Mouse (Mus musculus): Measurements from ENCODE around the gene Tns3. TPM values are rescaled to one million over a fixed set of nuclear protein-coding genes. Genes with fewer than 3 reads are reported as not detected.

The Tns3 gene
- total and polyA plus RNA-seq, 2 experiments: 12.8 to 15.3 TPM

- Histone ChIP-seq H3K36me3 (ENCODE audit: control insufficient read depth, insufficient read depth, low read length) (no peaks in the 10 kb centered on the region), H3K79me2 (ENCODE audit: control insufficient read depth, insufficient read depth, low read length) (no peaks in the 10 kb centered on the region), H3K9ac (ENCODE audit: low read depth, low read length) (no peak overlapping the region), H3K27ac (replicated peaks; ENCODE audit: insufficient read depth, low read depth, low read length) (peak overlapping the region; percentile 29; the same call in 1 of the 2 replicates), H3K27me3 (ENCODE audit: control insufficient read depth, insufficient read depth, low read length) (no peaks in the 10 kb centered on the region), H3K4me3 (ENCODE audit: insufficient read depth, low read depth, low read length) (no peak overlapping the region), H3K4me1 (ENCODE audit: control insufficient read depth, insufficient read depth, low read length) (peaks cover 7% of the 10 kb centered on the region; the same call in 1 of the 2 replicates)
- DNase-seq (ENCODE audit: extremely low read depth, low read depth, low spot score): no peak
- TF ChIP-seq POLR2A (IDR thresholded peaks at IDR 0.05; ENCODE audit: extremely low read depth, insufficient read depth, low read length) (no peak), CTCF (IDR thresholded peaks at IDR 0.05; ENCODE audit: low read depth, low read length) (no peak)
- 57% methylated on average over 7 of the region's 7 CpGs for WGBS
These were observed 95.5 kb downstream of the Tns3 start for GRCm38 (mm10) chr11:8568829-8569228.

DNA sequence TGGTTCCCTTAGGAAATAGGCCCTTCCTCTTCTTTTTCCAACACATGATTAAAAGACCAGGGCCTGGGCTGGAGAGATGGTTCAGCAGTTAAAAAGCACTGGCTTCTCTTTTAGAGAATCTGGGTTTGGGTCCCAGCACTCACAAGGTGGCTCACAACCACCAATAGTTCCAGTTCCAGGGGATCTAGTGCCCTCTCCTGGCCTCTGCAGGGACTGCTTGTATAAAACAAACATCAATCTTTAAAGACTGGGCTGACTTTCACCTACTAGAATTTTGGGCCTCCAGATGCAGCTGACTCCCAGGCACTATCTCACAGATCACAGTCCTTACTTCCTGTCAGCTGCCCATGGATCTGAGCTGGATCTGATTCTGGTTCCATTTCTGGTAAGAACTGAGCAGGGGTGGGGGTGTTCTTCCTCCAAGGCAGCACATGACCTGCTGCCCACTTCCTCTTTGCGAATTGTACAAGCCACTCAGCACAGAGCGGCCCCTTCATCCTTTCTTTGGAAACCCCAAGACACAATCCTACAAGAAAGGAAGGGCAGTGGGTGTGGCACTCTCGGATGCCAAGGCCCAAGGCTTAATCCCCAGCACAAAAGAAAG lies 98.0 kb downstream of the Tns3 start:
- H3K9ac ChIP-seq (ENCODE audit: low read depth, low read length): no peak overlapping the region
- WGBS: 81% methylated on average over 3 of the region's 3 CpGs
- H3K4me1 ChIP-seq (ENCODE audit: control insufficient read depth, insufficient read depth, low read length): peaks cover 7% of the 10 kb centered on the region; the same call in 1 of the 2 replicates
- no peaks in the 10 kb centered on the region for H3K36me3 ChIP-seq (ENCODE audit: control insufficient read depth, insufficient read depth, low read length)
- peak; percentile 24 for DNase-seq (ENCODE audit: extremely low read depth, low read depth, low spot score)
- H3K27ac ChIP-seq (replicated peaks; ENCODE audit: insufficient read depth, low read depth, low read length): no peak overlapping the region
- peaks cover 3% of the 10 kb centered on the region; the same call in 1 of the 2 replicates for H3K79me2 ChIP-seq (ENCODE audit: control insufficient read depth, insufficient read depth, low read length)
- H3K27me3 ChIP-seq (ENCODE audit: control insufficient read depth, insufficient read depth, low read length): no peaks in the 10 kb centered on the region
- TF ChIP-seq CTCF (IDR thresholded peaks at IDR 0.05; ENCODE audit: low read depth, low read length): peak; percentile 23; the same call in 1 of the 2 replicates
- no peak for TF ChIP-seq POLR2A (IDR thresholded peaks at IDR 0.05; ENCODE audit: extremely low read depth, insufficient read depth, low read length)
- H3K4me3 ChIP-seq (ENCODE audit: insufficient read depth, low read depth, low read length): no peak overlapping the region

DNA sequence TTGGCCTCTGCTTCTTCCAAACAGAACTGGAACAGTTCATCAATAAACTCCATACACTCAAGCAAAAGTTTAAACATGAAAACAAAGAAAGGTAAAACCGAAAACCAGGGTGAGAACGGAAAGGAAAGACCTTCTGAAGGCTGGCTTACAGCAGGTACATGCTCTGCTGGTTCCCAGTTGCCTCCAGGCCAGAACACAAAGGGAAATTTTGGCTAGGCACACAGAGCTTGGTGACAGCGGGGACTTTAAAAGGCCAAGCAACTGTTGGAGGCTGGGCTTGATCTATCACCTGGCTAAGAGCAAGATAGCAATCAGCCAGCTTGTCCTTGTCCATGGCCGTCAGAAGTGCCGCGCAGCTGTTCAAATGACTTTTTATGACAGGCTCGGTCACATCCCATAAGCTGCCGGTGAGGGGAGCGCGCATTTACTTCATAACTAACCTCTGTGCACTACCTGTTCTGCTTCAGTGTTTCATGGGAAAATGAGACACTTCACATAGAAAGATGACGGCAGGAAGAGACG lies 105.5 kb downstream of the Tns3 start:
- Histone ChIP-seq H3K27ac (replicated peaks; ENCODE audit: insufficient read depth, low read depth, low read length) (no peak overlapping the region), H3K9ac (ENCODE audit: low read depth, low read length) (no peak overlapping the region), H3K27me3 (ENCODE audit: control insufficient read depth, insufficient read depth, low read length) (no peaks in the 10 kb centered on the region), H3K36me3 (ENCODE audit: control insufficient read depth, insufficient read depth, low read length) (no peaks in the 10 kb centered on the region), H3K4me1 (ENCODE audit: control insufficient read depth, insufficient read depth, low read length) (no peaks in the 10 kb centered on the region), H3K4me3 (ENCODE audit: insufficient read depth, low read depth, low read length) (no peak overlapping the region), H3K79me2 (ENCODE audit: control insufficient read depth, insufficient read depth, low read length) (peaks cover 3% of the 10 kb centered on the region; the same call in 1 of the 2 replicates)
- TF ChIP-seq POLR2A (IDR thresholded peaks at IDR 0.05; ENCODE audit: extremely low read depth, insufficient read depth, low read length): no peak
- TF ChIP-seq CTCF (IDR thresholded peaks at IDR 0.05; ENCODE audit: low read depth, low read length): no peak
- 89% methylated on average over 12 of the region's 12 CpGs for WGBS
- no peak for DNase-seq (ENCODE audit: extremely low read depth, low read depth, low spot score)

DNA sequence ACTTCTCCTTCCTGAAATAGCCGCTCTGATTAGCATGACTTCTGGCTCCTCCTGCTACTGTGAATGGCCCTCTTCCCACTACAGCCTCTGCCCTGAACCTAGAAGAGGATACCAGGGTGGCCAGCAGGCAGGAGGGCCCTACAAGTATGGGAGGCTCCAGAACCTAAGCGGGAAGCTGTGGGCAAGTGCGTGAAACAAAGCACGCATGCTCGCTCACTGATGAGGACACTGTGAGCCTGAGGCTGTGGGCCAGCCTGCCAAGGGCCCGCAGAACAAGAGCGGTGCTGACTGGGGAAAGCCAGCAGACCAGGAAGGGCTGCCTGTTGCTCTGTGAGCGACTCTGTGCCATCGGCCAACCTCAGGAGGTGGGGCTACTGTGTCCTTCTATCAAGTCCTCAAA lies 106.1 kb downstream of the Tns3 start:
- WGBS: 87% methylated on average over 9 of the region's 9 CpGs
- no peaks in the 10 kb centered on the region for H3K36me3 ChIP-seq (ENCODE audit: control insufficient read depth, insufficient read depth, low read length)
- H3K79me2 ChIP-seq (ENCODE audit: control insufficient read depth, insufficient read depth, low read length): peaks cover 3% of the 10 kb centered on the region; the same call in 1 of the 2 replicates
- no peaks in the 10 kb centered on the region for H3K27me3 ChIP-seq (ENCODE audit: control insufficient read depth, insufficient read depth, low read length)
- no peak overlapping the region for H3K27ac ChIP-seq (replicated peaks; ENCODE audit: insufficient read depth, low read depth, low read length)
- no peak overlapping the region for H3K4me3 ChIP-seq (ENCODE audit: insufficient read depth, low read depth, low read length)
- no peak for TF ChIP-seq CTCF (IDR thresholded peaks at IDR 0.05; ENCODE audit: low read depth, low read length)
- TF ChIP-seq POLR2A (IDR thresholded peaks at IDR 0.05; ENCODE audit: extremely low read depth, insufficient read depth, low read length): no peak
- H3K9ac ChIP-seq (ENCODE audit: low read depth, low read length): no peak overlapping the region; the same call in 1 of the 2 replicates
- no peaks in the 10 kb centered on the region for H3K4me1 ChIP-seq (ENCODE audit: control insufficient read depth, insufficient read depth, low read length)
- DNase-seq (ENCODE audit: extremely low read depth, low read depth, low spot score): no peak

DNA sequence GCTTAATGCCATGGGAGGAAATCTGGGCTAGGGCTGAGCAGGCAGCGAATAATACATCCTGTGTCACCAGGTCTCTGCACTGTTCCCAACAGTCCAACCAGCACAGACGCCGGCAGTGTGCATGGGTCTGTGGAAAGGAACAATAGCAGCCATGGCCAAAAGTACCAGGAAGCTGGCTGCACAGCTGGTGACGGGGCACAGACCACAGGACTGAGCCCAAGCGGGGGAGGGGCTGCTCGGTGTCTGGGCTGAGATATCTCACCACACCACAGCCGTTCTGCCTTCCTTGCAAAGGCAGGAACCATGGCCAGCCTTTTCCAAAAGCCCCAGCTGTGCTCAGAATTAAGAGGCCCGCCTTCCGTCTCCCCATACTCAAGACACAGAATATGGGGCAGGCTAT lies 107.3 kb downstream of the Tns3 start:
- H3K4me3 ChIP-seq (ENCODE audit: insufficient read depth, low read depth, low read length): no peak overlapping the region
- TF ChIP-seq POLR2A (IDR thresholded peaks at IDR 0.05; ENCODE audit: extremely low read depth, insufficient read depth, low read length): no peak
- no peak for TF ChIP-seq CTCF (IDR thresholded peaks at IDR 0.05; ENCODE audit: low read depth, low read length)
- H3K4me1 ChIP-seq (ENCODE audit: control insufficient read depth, insufficient read depth, low read length): no peaks in the 10 kb centered on the region
- H3K27me3 ChIP-seq (ENCODE audit: control insufficient read depth, insufficient read depth, low read length): no peaks in the 10 kb centered on the region
- 74% methylated on average over 9 of the region's 9 CpGs for WGBS
- no peak for DNase-seq (ENCODE audit: extremely low read depth, low read depth, low spot score)
- H3K9ac ChIP-seq (ENCODE audit: low read depth, low read length): no peak overlapping the region
- no peaks in the 10 kb centered on the region for H3K36me3 ChIP-seq (ENCODE audit: control insufficient read depth, insufficient read depth, low read length)
- peaks cover 3% of the 10 kb centered on the region; the same call in 1 of the 2 replicates for H3K79me2 ChIP-seq (ENCODE audit: control insufficient read depth, insufficient read depth, low read length)
- no peak overlapping the region for H3K27ac ChIP-seq (replicated peaks; ENCODE audit: insufficient read depth, low read depth, low read length)

DNA sequence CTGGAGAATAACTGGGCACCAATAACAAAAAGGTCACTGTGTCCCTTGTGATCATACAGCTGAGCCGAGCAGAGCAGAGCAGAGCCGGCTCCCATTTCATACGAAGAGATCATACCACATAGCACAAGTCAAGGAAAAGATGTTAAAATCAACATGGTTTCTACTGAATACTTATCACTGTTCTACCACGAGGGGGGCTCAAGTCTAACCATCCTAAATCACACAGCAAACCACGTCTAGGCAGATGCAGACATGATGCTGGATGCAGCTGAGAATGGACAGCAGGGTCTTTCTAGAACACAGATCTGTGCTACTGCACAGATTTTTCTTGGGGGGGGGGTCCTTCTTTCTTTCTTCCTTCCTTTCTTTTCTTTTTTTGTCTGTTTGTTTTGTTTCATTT lies 112.6 kb downstream of the Tns3 start:
- H3K4me3 ChIP-seq (ENCODE audit: insufficient read depth, low read depth, low read length): no peak overlapping the region
- no peaks in the 10 kb centered on the region for H3K79me2 ChIP-seq (ENCODE audit: control insufficient read depth, insufficient read depth, low read length)
- H3K27ac ChIP-seq (replicated peaks; ENCODE audit: insufficient read depth, low read depth, low read length): no peak overlapping the region
- H3K27me3 ChIP-seq (ENCODE audit: control insufficient read depth, insufficient read depth, low read length): no peaks in the 10 kb centered on the region
- peaks cover 1% of the 10 kb centered on the region; the same call in 1 of the 2 replicates for H3K36me3 ChIP-seq (ENCODE audit: control insufficient read depth, insufficient read depth, low read length)
- 91% methylated on average over 5 of the region's 5 CpGs for WGBS
- TF ChIP-seq CTCF (IDR thresholded peaks at IDR 0.05; ENCODE audit: low read depth, low read length) (no peak), POLR2A (IDR thresholded peaks at IDR 0.05; ENCODE audit: extremely low read depth, insufficient read depth, low read length) (no peak)
- no peak overlapping the region for H3K9ac ChIP-seq (ENCODE audit: low read depth, low read length)
- H3K4me1 ChIP-seq (ENCODE audit: control insufficient read depth, insufficient read depth, low read length): no peaks in the 10 kb centered on the region
- DNase-seq (ENCODE audit: extremely low read depth, low read depth, low spot score): no peak
